Mouse (Mus musculus) heart, postnatal 0 days (tissue): ENCODE data around the gene Dcaf10. TPM values are rescaled to one million over a fixed set of nuclear protein-coding genes. Genes with fewer than 3 reads are reported as not detected.

Source experiments
- ATAC-seq: fragments of 200-750 bp; cut with Nextera tagmentation; 2 replicates; pipeline ENCODE4 v1.8.0; 2017; ENCODE audit warnings: low read depth, moderate number of reproducible peaks, moderate library complexity; ENCODE audit not compliant: insufficient read depth
- DNase-seq: peaks from one replicate; pipeline ENCODE4 v3.0.0-alpha.2; 2016; ENCODE audit warnings: low spot score
- H3K27ac ChIP-seq: fragments of 300-500 bp; sonication (generic); 2 replicates; pipeline ENCODE4 v1.5.1; 2014; ENCODE audit warnings: low read depth, mild to moderate bottlenecking
- H3K27me3 ChIP-seq: fragments of 300-500 bp; sonication (generic); 2 replicates; pipeline ENCODE4 v1.6.1; 2014; ENCODE audit warnings: low read length, mixed read lengths; ENCODE audit not compliant: control insufficient read depth, insufficient read depth
- H3K36me3 ChIP-seq: fragments of 300-500 bp; sonication (generic); replicated peaks from 2 replicates; pipeline ENCODE4 v1.6.1; 2014; ENCODE audit warnings: low read length, mixed read lengths; ENCODE audit not compliant: control insufficient read depth, insufficient read depth
- H3K4me1 ChIP-seq: fragments of 300-500 bp; sonication (generic); 2 replicates; pipeline ENCODE4 v1.6.1; 2014; ENCODE audit warnings: antibody characterized with exemption; ENCODE audit not compliant: control insufficient read depth, insufficient read depth
- H3K4me2 ChIP-seq: fragments of 300-500 bp; sonication (generic); 2 replicates; pipeline ENCODE4 v1.6.1; 2014; ENCODE audit warnings: low read depth, mild to moderate bottlenecking, low read length, moderate library complexity
- H3K4me3 ChIP-seq: fragments of 300-500 bp; sonication (generic); 2 replicates; pipeline ENCODE4 v1.5.1; 2014; ENCODE audit warnings: low read depth, low read length
- H3K9ac ChIP-seq: fragments of 300-500 bp; sonication (generic); replicated peaks from 2 replicates; pipeline ENCODE4 v1.6.1; 2014; ENCODE audit warnings: low read depth, low read length, mixed read lengths
- H3K9me3 ChIP-seq: fragments of 300-500 bp; sonication (generic); replicated peaks from 2 replicates; pipeline ENCODE4 v1.6.1; 2016; ENCODE audit warnings: low read length; ENCODE audit not compliant: control insufficient read depth
- CTCF ChIP-seq: IDR thresholded peaks from 2 replicates; pipeline ENCODE4 v1.5.1; 2016; ENCODE audit warnings: antibody characterized with exemption, control low read depth, low read depth
- EP300 ChIP-seq: IDR thresholded peaks from 2 replicates; pipeline ENCODE4 v1.6.1; 2016; ENCODE audit warnings: antibody characterized with exemption, low read depth
- WGBS: fragments of 180-500 bp; shearing (Covaris S2); extraction: QIAGEN DNeasy Blood & Tissue Kit; methylation state at CpG from one replicate; pipeline ENCODE4 v1.1.7; 2014; 5-methylcytosine and 5-hydroxymethylcytosine counted together
- polyA plus RNA-seq: library from polyadenylated mRNA; unstranded; fragments of >200 nt; fragmentation: Nextera tagmentation; extraction: Ambion mirVana; gene quantifications from 2 replicates; pipeline ENCODE4 v1.2.1, GENCODE M21; 2015
- total RNA-seq: library from RNA; depleted of rRNA; stranded (reverse); fragments of >200 nt; gene quantifications from 2 replicates; pipeline ENCODE4 v1.2.3, GENCODE M21; 2014; ENCODE audit warnings: low replicate concordance

The Dcaf10 gene
- total and polyA plus RNA-seq, 2 experiments from 2014 or later = 6.4 to 24.7 TPM

GRCm38 (mm10) chr4:45311056-45311455 is 30.8 kb upstream of the Dcaf10 start:
- DNase-seq (no peak), ATAC-seq (no peak)
- Histone ChIP-seq H3K27me3 (no peaks in the 10 kb centered on the region), H3K27ac (no peak overlapping the region), H3K36me3 (peaks cover 52% of the 10 kb centered on the region), H3K4me1 (no peaks in the 10 kb centered on the region), H3K9me3 (no peaks in the 10 kb centered on the region), H3K4me2 (no peak overlapping the region), H3K9ac (no peak overlapping the region), H3K4me3 (no peak overlapping the region)
- 100% methylated on average over 2 of the region's 2 CpGs for WGBS
- no peak for TF ChIP-seq EP300
- TF ChIP-seq CTCF = no peak

DNA sequence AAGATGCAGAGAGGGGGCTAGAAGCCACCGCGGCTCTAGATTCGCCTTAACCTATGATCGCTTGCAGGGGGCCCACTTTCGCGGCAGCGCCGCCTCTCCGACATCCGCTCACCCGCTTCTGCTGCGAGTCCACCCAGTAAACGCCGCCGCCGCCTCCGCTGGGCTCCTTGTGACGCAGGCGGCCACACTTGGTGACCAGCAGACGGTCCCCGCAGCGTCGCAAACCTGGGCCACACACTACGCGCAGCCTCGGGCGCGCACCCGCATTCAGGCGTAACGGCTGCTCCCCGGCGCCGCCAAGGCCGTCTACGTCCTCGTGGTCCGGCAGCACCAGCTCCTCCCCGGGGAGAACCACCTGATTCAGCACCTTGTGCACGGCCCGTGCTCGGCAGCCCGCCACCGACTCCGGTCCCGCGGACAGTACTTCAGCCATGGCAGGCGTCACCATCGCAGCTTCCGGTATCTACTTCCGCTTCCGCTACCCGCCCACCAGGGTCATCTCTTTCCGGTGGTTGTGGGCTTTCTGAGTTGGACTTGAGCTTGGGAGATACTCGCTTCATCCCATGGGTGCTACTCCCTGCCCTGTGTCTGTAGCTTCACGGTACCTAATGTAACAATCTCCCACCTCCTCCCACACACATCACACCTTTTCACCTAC is 21.6 kb upstream of the Dcaf10 start:
- peak overlapping the region; percentile 78 for H3K9ac ChIP-seq
- DNase-seq = peak; percentile 72

DNA sequence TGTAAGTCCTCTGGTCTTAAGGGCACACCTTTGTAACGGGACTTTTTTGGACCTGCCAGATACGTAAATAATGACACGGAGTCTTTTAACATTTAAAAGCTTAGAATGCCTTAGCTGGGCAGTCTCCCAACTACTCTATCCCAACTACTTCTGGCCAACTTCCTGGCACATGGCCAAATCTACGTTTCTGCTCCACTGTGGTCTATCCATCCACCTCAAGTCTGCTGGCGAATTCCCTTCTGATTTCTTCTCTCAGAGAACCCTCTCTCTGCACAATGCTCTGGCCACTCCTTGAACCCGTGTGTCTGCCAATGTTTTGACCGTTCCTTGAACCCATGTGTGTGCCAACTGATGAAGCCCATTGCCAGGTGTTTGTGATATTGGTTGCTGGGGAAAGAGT is 10.8 kb upstream of the Dcaf10 start:
- Histone ChIP-seq H3K9ac (no peak overlapping the region), H3K4me3 (no peak overlapping the region), H3K4me2 (no peak overlapping the region), H3K4me1 (no peaks in the 10 kb centered on the region), H3K9me3 (no peaks in the 10 kb centered on the region), H3K27ac (no peak overlapping the region), H3K36me3 (no peaks in the 10 kb centered on the region), H3K27me3 (no peaks in the 10 kb centered on the region)
- TF ChIP-seq EP300 (no peak), CTCF (no peak)
- no peak for ATAC-seq
- 58% methylated on average over 7 of the region's 7 CpGs for WGBS
- DNase-seq = no peak

More for the DNA sequence above, 21.6 kb upstream of the Dcaf10 start:
- H3K27me3 ChIP-seq = no peaks in the 10 kb centered on the region; the same call in 1 of the 2 replicates
- peak; percentile 91 for ATAC-seq
- H3K27ac ChIP-seq = peak overlapping the region; percentile 88
- H3K4me3 ChIP-seq = peak overlapping the region; percentile 79
- H3K4me2 ChIP-seq = peak overlapping the region; percentile 79
- peaks cover 8% of the 10 kb centered on the region; the same call in 1 of the 2 replicates for H3K4me1 ChIP-seq
- WGBS = under 1% methylated on average over 56 of the region's 56 CpGs
- H3K36me3 ChIP-seq = peaks cover 25% of the 10 kb centered on the region
- no peaks in the 10 kb centered on the region for H3K9me3 ChIP-seq
- TF ChIP-seq CTCF (no peak), EP300 (peak; percentile 36; the same call in 1 of the 2 replicates)

GRCm38 (mm10) chr4:45332466-45332865 is 9.4 kb upstream of the Dcaf10 start:
- DNase-seq = no peak
- Histone ChIP-seq H3K27me3 (no peaks in the 10 kb centered on the region), H3K4me2 (no peak overlapping the region), H3K9ac (no peak overlapping the region), H3K27ac (no peak overlapping the region), H3K4me3 (no peak overlapping the region), H3K4me1 (no peaks in the 10 kb centered on the region), H3K36me3 (no peaks in the 10 kb centered on the region), H3K9me3 (no peaks in the 10 kb centered on the region)
- TF ChIP-seq EP300 (no peak), CTCF (no peak)
- 54% methylated on average over 3 of the region's 3 CpGs for WGBS
- ATAC-seq = no peak

DNA sequence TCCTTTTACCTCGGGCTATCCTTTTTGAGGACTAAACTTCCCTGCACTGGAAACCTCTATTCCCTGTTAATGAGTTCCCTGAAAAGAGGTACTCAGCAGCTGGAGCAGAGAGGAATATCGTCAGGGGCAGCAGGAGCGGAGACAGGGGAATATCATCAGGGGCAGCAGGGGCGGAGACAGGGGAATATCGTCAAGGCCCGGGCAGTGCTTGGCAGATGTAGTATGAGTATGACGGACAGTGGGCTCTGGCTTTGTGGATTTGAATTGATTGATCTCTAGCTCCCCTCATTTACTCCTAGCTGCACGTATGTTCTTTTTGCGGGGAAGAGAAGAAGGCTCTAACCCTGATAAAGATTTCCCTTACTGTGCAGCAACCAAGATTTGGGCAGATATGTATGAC is 675 bp upstream of the Dcaf10 start:
- TF ChIP-seq CTCF (no peak), EP300 (no peak)
- Histone ChIP-seq H3K4me3 (peak overlapping the region; percentile 74; the same call in 1 of the 2 replicates), H3K4me2 (peak overlapping the region; percentile 90), H3K4me1 (peaks cover 11% of the 10 kb centered on the region; the same call in 1 of the 2 replicates), H3K9me3 (no peaks in the 10 kb centered on the region), H3K9ac (no peak overlapping the region), H3K27me3 (no peaks in the 10 kb centered on the region), H3K27ac (peak overlapping the region; percentile 95), H3K36me3 (peaks cover 4% of the 10 kb centered on the region)
- WGBS = 51% methylated on average over 9 of the region's 9 CpGs
- DNase-seq (no peak), ATAC-seq (no peak)
